Mouse (Mus musculus) lung, adult 2 months (tissue): ENCODE data around the gene Pde4d.

Source experiments
- CTCF ChIP-seq: fragments of 200-500 bp; IDR thresholded peaks from 2 replicates; pipeline ENCODE4 v1.5.1; 2011; ENCODE audit warnings: mild to moderate bottlenecking, low read length, control low read depth; ENCODE audit not compliant: insufficient read depth
- POLR2A ChIP-seq: fragments of 200-500 bp; IDR thresholded peaks from 2 replicates; pipeline ENCODE4 v1.6.1; 2011; ENCODE audit warnings: low read depth, mild to moderate bottlenecking, control low read depth, low read length, borderline replicate concordance; ENCODE audit errors: extremely low read depth

DNA sequence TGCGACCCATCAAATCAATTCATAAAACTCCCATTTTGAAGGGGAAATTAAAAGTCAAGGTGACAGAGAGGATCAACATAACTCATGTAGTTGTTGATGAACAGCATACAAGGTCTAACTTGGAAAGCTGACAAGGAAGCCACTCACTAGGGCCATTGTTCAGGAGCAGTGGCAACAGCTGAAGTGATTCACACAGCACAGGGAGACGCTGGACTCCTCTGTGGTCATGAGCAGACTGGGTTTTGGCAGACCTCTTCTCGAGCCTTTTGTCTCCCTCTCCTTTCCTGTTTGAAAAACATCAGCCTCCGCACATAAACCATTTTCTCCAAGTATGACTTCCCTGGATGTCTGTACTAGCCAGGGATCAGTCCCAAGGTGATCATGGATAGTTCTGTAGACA is 1094.9 kb downstream of the Pde4d start:
- TF ChIP-seq CTCF, result no peak
- no peak for TF ChIP-seq POLR2A
